Mouse (Mus musculus) hindbrain, embryonic 15.5 days (tissue): Measurements from ENCODE around the gene Gps1. TPM values are rescaled to one million over a fixed set of nuclear protein-coding genes. Genes with fewer than 3 reads are reported as not detected.
A peak's percentile ranks its signal among the peaks of the same experiment; 100 is the strongest.
"Not testable (repeated sequence)": the region's sequence is repeated elsewhere in the genome, so short reads cannot be mapped to it uniquely, and the experiment has no call there.

Source experiments
- ATAC-seq: fragments of 200-750 bp; cut with Nextera tagmentation; 2 replicates; pipeline ENCODE4 v1.8.0; 2017; ENCODE audit warnings: low read depth, moderate number of reproducible peaks, moderate TSS enrichment; ENCODE audit not compliant: low FRiP score
- H3K27ac ChIP-seq: fragments of 300-500 bp; sonication (generic); replicated peaks from 2 replicates; pipeline ENCODE4 v1.5.1; 2015; ENCODE audit warnings: mild to moderate bottlenecking, inconsistent platforms
- H3K27me3 ChIP-seq: fragments of 300-500 bp; sonication (generic); 2 replicates; pipeline ENCODE4 v1.6.1; 2015; ENCODE audit warnings: control low read depth, inconsistent platforms
- H3K36me3 ChIP-seq: fragments of 300-500 bp; sonication (generic); 2 replicates; pipeline ENCODE4 v1.6.1; 2015; ENCODE audit warnings: control low read depth, inconsistent platforms
- H3K4me1 ChIP-seq: fragments of 300-500 bp; sonication (generic); replicated peaks from 2 replicates; pipeline ENCODE4 v1.6.1; 2015; ENCODE audit warnings: control low read depth, inconsistent platforms
- H3K4me2 ChIP-seq: fragments of 300-500 bp; sonication (generic); 2 replicates; pipeline ENCODE4 v1.6.1; 2015; ENCODE audit warnings: moderate library complexity, mild to moderate bottlenecking, inconsistent platforms
- H3K4me3 ChIP-seq: fragments of 300-500 bp; sonication (generic); 2 replicates; pipeline ENCODE4 v1.5.1; 2015; ENCODE audit warnings: mild to moderate bottlenecking, inconsistent platforms
- H3K9ac ChIP-seq: fragments of 300-500 bp; sonication (generic); 2 replicates; pipeline ENCODE4 v1.6.1; 2015; ENCODE audit warnings: inconsistent platforms
- H3K9me3 ChIP-seq: fragments of 300-500 bp; sonication (generic); 2 replicates; pipeline ENCODE4 v1.6.1; 2016; ENCODE audit warnings: control low read depth, inconsistent platforms
- WGBS: fragments of 180-500 bp; shearing (Covaris S2); methylation state at CpG from one replicate; pipeline ENCODE4 v1.1.7; 2015; 5-methylcytosine and 5-hydroxymethylcytosine counted together
- polyA plus RNA-seq: library from polyadenylated mRNA; unstranded; fragments of >200 nt; fragmentation: Nextera tagmentation; extraction: Ambion mirVana; gene quantifications from 2 replicates; pipeline ENCODE4 v1.2.1, GENCODE M21; 2015

Gene Gps1
- polyA plus RNA-seq, 1 experiment from 2014 or later: 300 TPM

- H3K27ac ChIP-seq: peak overlapping the region; percentile 100
- no peaks in the 10 kb centered on the region for H3K9me3 ChIP-seq
- no peaks in the 10 kb centered on the region for H3K27me3 ChIP-seq
- H3K4me1 ChIP-seq: peaks cover 44% of the 10 kb centered on the region
- peaks cover 8% of the 10 kb centered on the region; the same call in 1 of the 2 replicates for H3K36me3 ChIP-seq
- H3K4me2 ChIP-seq: peak overlapping the region; percentile 85
- peak overlapping the region; percentile 64 for H3K4me3 ChIP-seq
- peak overlapping the region; percentile 85 for H3K9ac ChIP-seq
- no peak for ATAC-seq
- WGBS: 47% methylated on average over 4 of the region's 4 CpGs
Observed at GRCm38 (mm10) chr11:120825289-120825863, 41.3 kb downstream of the Gps1 start.

GRCm38 (mm10) chr11:120826016-120826953 is 42.2 kb downstream of the Gps1 start:
- H3K4me1 ChIP-seq: peaks cover 35% of the 10 kb centered on the region
- peak overlapping the region; percentile 85; the same call in 1 of the 2 replicates for H3K9ac ChIP-seq
- no peaks in the 10 kb centered on the region for H3K9me3 ChIP-seq
- WGBS: 79% methylated on average over 8 of the region's 8 CpGs
- H3K36me3 ChIP-seq: no peaks in the 10 kb centered on the region; the same call in 1 of the 2 replicates
- H3K4me3 ChIP-seq: no peak overlapping the region
- peak overlapping the region; percentile 100 for H3K27ac ChIP-seq
- no peak for ATAC-seq
- H3K27me3 ChIP-seq: no peaks in the 10 kb centered on the region
- no peak overlapping the region for H3K4me2 ChIP-seq

GRCm38 (mm10) chr11:120828416-120828815 is 44.3 kb downstream of the Gps1 start:
- WGBS: 74% methylated on average over 4 of the region's 4 CpGs
- H3K36me3 ChIP-seq: no peaks in the 10 kb centered on the region; the same call in 1 of the 2 replicates

GRCm38 (mm10) chr11:120829757-120830532 is 45.9 kb downstream of the Gps1 start:
- peaks cover 17% of the 10 kb centered on the region for H3K4me1 ChIP-seq

More at GRCm38 (mm10) chr11:120828416-120828815, 44.3 kb downstream of the Gps1 start:
- Histone ChIP-seq H3K4me2 (no peak overlapping the region), H3K27ac (no peak overlapping the region), H3K9me3 (no peaks in the 10 kb centered on the region), H3K27me3 (no peaks in the 10 kb centered on the region), H3K4me1 (peaks cover 16% of the 10 kb centered on the region), H3K4me3 (no peak overlapping the region), H3K9ac (no peak overlapping the region)
- ATAC-seq: no peak

GRCm38 (mm10) chr11:120830686-120831085 is 46.6 kb downstream of the Gps1 start:
- peaks cover 10% of the 10 kb centered on the region for H3K4me1 ChIP-seq
- H3K4me2 ChIP-seq: no peak overlapping the region
- 81% methylated on average over 12 of the region's 12 CpGs for WGBS
- no peaks in the 10 kb centered on the region; the same call in 1 of the 2 replicates for H3K36me3 ChIP-seq
- no peak overlapping the region for H3K9ac ChIP-seq
- no peak overlapping the region for H3K4me3 ChIP-seq
- no peaks in the 10 kb centered on the region for H3K9me3 ChIP-seq
- H3K27me3 ChIP-seq: no peaks in the 10 kb centered on the region
- H3K27ac ChIP-seq: no peak overlapping the region
- ATAC-seq: no peak

More at GRCm38 (mm10) chr11:120829757-120830532, 45.9 kb downstream of the Gps1 start:
- Histone ChIP-seq H3K36me3 (no peaks in the 10 kb centered on the region; the same call in 1 of the 2 replicates), H3K9ac (no peak overlapping the region), H3K27ac (no peak overlapping the region), H3K27me3 (no peaks in the 10 kb centered on the region), H3K4me2 (no peak overlapping the region), H3K9me3 (no peaks in the 10 kb centered on the region), H3K4me3 (no peak overlapping the region)
- 93% methylated on average over 10 of the region's 10 CpGs for WGBS
- ATAC-seq: no peak

- peaks cover 4% of the 10 kb centered on the region; the same call in 1 of the 2 replicates for H3K4me1 ChIP-seq
- no peaks in the 10 kb centered on the region for H3K27me3 ChIP-seq
- no peak overlapping the region for H3K4me3 ChIP-seq
- no peak overlapping the region for H3K9ac ChIP-seq
- WGBS: 87% methylated on average over 3 of the region's 3 CpGs
- H3K36me3 ChIP-seq: no peaks in the 10 kb centered on the region
- no peak overlapping the region for H3K27ac ChIP-seq
- ATAC-seq: no peak
- no peak overlapping the region for H3K4me2 ChIP-seq
- no peaks in the 10 kb centered on the region for H3K9me3 ChIP-seq
Observed at GRCm38 (mm10) chr11:120831659-120832440, 47.8 kb downstream of the Gps1 start.

GRCm38 (mm10) chr11:120832962-120833361 is 48.9 kb downstream of the Gps1 start:
- H3K4me3 ChIP-seq, ATAC-seq, H3K9me3 ChIP-seq, H3K36me3 ChIP-seq, H3K27me3 ChIP-seq, H3K4me2 ChIP-seq, H3K9ac ChIP-seq, H3K4me1 ChIP-seq: not testable (repeated sequence)
- peak overlapping the region; percentile 72 for H3K27ac ChIP-seq
- 93% methylated on average over 5 of the region's 5 CpGs for WGBS

- H3K27me3 ChIP-seq: no peaks in the 10 kb centered on the region
- H3K27ac ChIP-seq: peak overlapping the region; percentile 72
- peaks cover 4% of the 10 kb centered on the region; the same call in 1 of the 2 replicates for H3K4me1 ChIP-seq
- H3K4me3 ChIP-seq: no peak overlapping the region
- 39% methylated on average over 8 of the region's 8 CpGs for WGBS
- no peaks in the 10 kb centered on the region for H3K9me3 ChIP-seq
- peak; percentile 83 for ATAC-seq
- no peaks in the 10 kb centered on the region for H3K36me3 ChIP-seq
- no peak overlapping the region for H3K4me2 ChIP-seq
- H3K9ac ChIP-seq: no peak overlapping the region
Observed at GRCm38 (mm10) chr11:120833555-120834280, 49.6 kb downstream of the Gps1 start.
